Mouse (Mus musculus) liver, embryonic 12.5 days (tissue): Measurements from ENCODE around the gene Cga. TPM values are rescaled to one million over a fixed set of nuclear protein-coding genes. Genes with fewer than 3 reads are reported as not detected.
"Not testable (repeated sequence)": the region's sequence is repeated elsewhere in the genome, so short reads cannot be mapped to it uniquely, and the experiment has no call there.

Source experiments
- ATAC-seq: fragments of 200-750 bp; cut with Nextera tagmentation; 2 replicates; pipeline ENCODE4 v1.8.0; 2017; ENCODE audit warnings: moderate number of reproducible peaks, mild to moderate bottlenecking, moderate library complexity
- H3K27ac ChIP-seq: fragments of 300-500 bp; sonication (generic); 2 replicates; pipeline ENCODE4 v1.5.1; 2016; ENCODE audit warnings: mild to moderate bottlenecking
- H3K27me3 ChIP-seq: fragments of 300-500 bp; sonication (generic); replicated peaks from 2 replicates; pipeline ENCODE4 v1.6.1; 2016; ENCODE audit warnings: mild to moderate bottlenecking, moderate library complexity
- H3K36me3 ChIP-seq: fragments of 300-500 bp; sonication (generic); 2 replicates; pipeline ENCODE4 v1.6.1; 2016; ENCODE audit warnings: mild to moderate bottlenecking, moderate library complexity
- H3K4me1 ChIP-seq: fragments of 300-500 bp; sonication (generic); 2 replicates; pipeline ENCODE4 v1.6.1; 2016
- H3K4me2 ChIP-seq: fragments of 300-500 bp; sonication (generic); 2 replicates; pipeline ENCODE4 v1.6.1; 2016; ENCODE audit warnings: mild to moderate bottlenecking, moderate library complexity
- H3K4me3 ChIP-seq: fragments of 300-500 bp; sonication (generic); 2 replicates; pipeline ENCODE4 v1.5.1; 2016; ENCODE audit warnings: mild to moderate bottlenecking, moderate library complexity
- H3K9ac ChIP-seq: fragments of 300-500 bp; sonication (generic); 2 replicates; pipeline ENCODE4 v1.6.1; 2016; ENCODE audit warnings: mild to moderate bottlenecking, moderate library complexity
- H3K9me3 ChIP-seq: fragments of 300-500 bp; sonication (generic); replicated peaks from 2 replicates; pipeline ENCODE4 v1.6.1; 2016; ENCODE audit warnings: mild to moderate bottlenecking, moderate library complexity
- WGBS: fragments of 180-500 bp; shearing (Covaris S2); methylation state at CpG from one replicate; pipeline ENCODE4 v1.1.7; 2016; ENCODE audit not compliant: insufficient replicate concordance; 5-methylcytosine and 5-hydroxymethylcytosine counted together
- polyA plus RNA-seq: library from polyadenylated mRNA; unstranded; fragments of >200 nt; fragmentation: Nextera tagmentation; extraction: Ambion mirVana; gene quantifications from 2 replicates; pipeline ENCODE4 v1.2.1, GENCODE M21; 2016

The Cga gene
- polyA plus RNA-seq, 1 experiment from 2014 or later: not detected

GRCm38 (mm10) chr4:34899322-34899721 is 5.7 kb downstream of the Cga start:
- H3K27ac ChIP-seq: no peak overlapping the region
- no peaks in the 10 kb centered on the region for H3K4me1 ChIP-seq
- no peak overlapping the region for H3K4me2 ChIP-seq
- no peaks in the 10 kb centered on the region for H3K36me3 ChIP-seq
- H3K4me3 ChIP-seq: no peak overlapping the region
- WGBS: 78% methylated on average over 1 of the region's 1 CpGs
- H3K9me3 ChIP-seq: no peaks in the 10 kb centered on the region
- H3K9ac ChIP-seq: no peak overlapping the region
- H3K27me3 ChIP-seq: peaks cover 8% of the 10 kb centered on the region; the same call in 1 of the 2 replicates
- no peak for ATAC-seq

- H3K27me3 ChIP-seq: peaks cover 8% of the 10 kb centered on the region; the same call in 1 of the 2 replicates
- H3K4me3 ChIP-seq: no peak overlapping the region
- WGBS: 54% methylated on average over 9 of the region's 9 CpGs
- H3K27ac ChIP-seq: no peak overlapping the region
- H3K4me2 ChIP-seq: no peak overlapping the region
- no peak overlapping the region for H3K9ac ChIP-seq
- no peaks in the 10 kb centered on the region for H3K36me3 ChIP-seq
- no peaks in the 10 kb centered on the region for H3K9me3 ChIP-seq
- H3K4me1 ChIP-seq: no peaks in the 10 kb centered on the region
- no peak for ATAC-seq
Observed at GRCm38 (mm10) chr4:34900155-34900554, 6.6 kb downstream of the Cga start.

- no peaks in the 10 kb centered on the region for H3K9me3 ChIP-seq
- H3K4me2 ChIP-seq: no peak overlapping the region
- H3K4me3 ChIP-seq: no peak overlapping the region
- WGBS: 54% methylated on average over 4 of the region's 4 CpGs
- peaks cover 4% of the 10 kb centered on the region; the same call in 1 of the 2 replicates for H3K27me3 ChIP-seq
- H3K4me1 ChIP-seq: no peaks in the 10 kb centered on the region
- no peak overlapping the region for H3K27ac ChIP-seq
- no peak for ATAC-seq
- no peaks in the 10 kb centered on the region for H3K36me3 ChIP-seq
- no peak overlapping the region for H3K9ac ChIP-seq
Observed at GRCm38 (mm10) chr4:34901166-34901565, 7.6 kb downstream of the Cga start.

- H3K27ac ChIP-seq, H3K9me3 ChIP-seq, H3K4me3 ChIP-seq, H3K27me3 ChIP-seq, H3K4me1 ChIP-seq, H3K36me3 ChIP-seq, H3K9ac ChIP-seq, ATAC-seq, H3K4me2 ChIP-seq: not testable (repeated sequence)
- WGBS: 54% methylated on average over 3 of the region's 3 CpGs
Observed at GRCm38 (mm10) chr4:34901582-34901981, 8.0 kb downstream of the Cga start.

- Histone ChIP-seq H3K4me3 (no peak overlapping the region), H3K36me3 (no peaks in the 10 kb centered on the region), H3K9me3 (no peaks in the 10 kb centered on the region), H3K27me3 (no peaks in the 10 kb centered on the region; the same call in 1 of the 2 replicates), H3K9ac (no peak overlapping the region), H3K4me2 (no peak overlapping the region), H3K27ac (no peak overlapping the region), H3K4me1 (no peaks in the 10 kb centered on the region)
- 46% methylated on average over 5 of the region's 5 CpGs for WGBS
- no peak for ATAC-seq
Observed at GRCm38 (mm10) chr4:34905396-34905795, 11.8 kb downstream of the Cga start.

- no peaks in the 10 kb centered on the region; the same call in 1 of the 2 replicates for H3K27me3 ChIP-seq
- no peaks in the 10 kb centered on the region for H3K36me3 ChIP-seq
- H3K4me2 ChIP-seq: no peak overlapping the region
- H3K9me3 ChIP-seq: no peaks in the 10 kb centered on the region
- no peaks in the 10 kb centered on the region for H3K4me1 ChIP-seq
- H3K4me3 ChIP-seq: no peak overlapping the region
- H3K27ac ChIP-seq: no peak overlapping the region
- ATAC-seq: no peak
- H3K9ac ChIP-seq: no peak overlapping the region
- WGBS: 60% methylated on average over 4 of the region's 4 CpGs
Observed at GRCm38 (mm10) chr4:34906151-34906550, 12.6 kb downstream of the Cga start.

GRCm38 (mm10) chr4:34907026-34907425 is 13.4 kb downstream of the Cga start:
- H3K27me3 ChIP-seq: no peaks in the 10 kb centered on the region; the same call in 1 of the 2 replicates
- no peaks in the 10 kb centered on the region for H3K4me1 ChIP-seq
- no peak overlapping the region for H3K27ac ChIP-seq
- H3K9me3 ChIP-seq: no peaks in the 10 kb centered on the region
- no peak overlapping the region for H3K9ac ChIP-seq
- WGBS: 49% methylated on average over 14 of the region's 14 CpGs
- no peak overlapping the region for H3K4me3 ChIP-seq
- no peak for ATAC-seq
- no peak overlapping the region for H3K4me2 ChIP-seq
- no peaks in the 10 kb centered on the region for H3K36me3 ChIP-seq

GRCm38 (mm10) chr4:34908127-34908526 is 14.5 kb downstream of the Cga start:
- Histone ChIP-seq H3K4me3 (no peak overlapping the region), H3K27me3 (no peaks in the 10 kb centered on the region; the same call in 1 of the 2 replicates), H3K27ac (no peak overlapping the region), H3K4me1 (no peaks in the 10 kb centered on the region), H3K4me2 (no peak overlapping the region), H3K9ac (no peak overlapping the region), H3K9me3 (no peaks in the 10 kb centered on the region), H3K36me3 (no peaks in the 10 kb centered on the region)
- no peak for ATAC-seq
- WGBS: 79% methylated on average over 7 of the region's 7 CpGs

GRCm38 (mm10) chr4:34911401-34911800 is 17.8 kb downstream of the Cga start:
- Histone ChIP-seq H3K27ac (no peak overlapping the region), H3K9ac (no peak overlapping the region), H3K4me2 (no peak overlapping the region), H3K36me3 (no peaks in the 10 kb centered on the region), H3K27me3 (peaks cover 2% of the 10 kb centered on the region; the same call in 1 of the 2 replicates), H3K4me3 (no peak overlapping the region), H3K4me1 (no peaks in the 10 kb centered on the region), H3K9me3 (no peaks in the 10 kb centered on the region)
- WGBS: 63% methylated on average over 3 of the region's 3 CpGs
- no peak for ATAC-seq

GRCm38 (mm10) chr4:34912171-34912570 is 18.6 kb downstream of the Cga start:
- H3K36me3 ChIP-seq: no peaks in the 10 kb centered on the region

GRCm38 (mm10) chr4:34917400-34917799 is 23.8 kb downstream of the Cga start:
- Histone ChIP-seq H3K4me1 (no peaks in the 10 kb centered on the region), H3K4me3 (no peak overlapping the region), H3K4me2 (no peak overlapping the region), H3K27me3 (peaks cover 6% of the 10 kb centered on the region; the same call in 1 of the 2 replicates), H3K27ac (no peak overlapping the region), H3K9ac (no peak overlapping the region), H3K36me3 (no peaks in the 10 kb centered on the region), H3K9me3 (no peaks in the 10 kb centered on the region)
- WGBS: 67% methylated on average over 7 of the region's 7 CpGs
- ATAC-seq: no peak

More at GRCm38 (mm10) chr4:34912171-34912570, 18.6 kb downstream of the Cga start:
- no peak for ATAC-seq
- no peaks in the 10 kb centered on the region for H3K4me1 ChIP-seq
- no peak overlapping the region for H3K4me2 ChIP-seq
- H3K9me3 ChIP-seq: no peaks in the 10 kb centered on the region
- H3K27me3 ChIP-seq: peaks cover 2% of the 10 kb centered on the region; the same call in 1 of the 2 replicates
- no peak overlapping the region for H3K4me3 ChIP-seq
- H3K27ac ChIP-seq: no peak overlapping the region
- 69% methylated on average over 3 of the region's 3 CpGs for WGBS
- no peak overlapping the region for H3K9ac ChIP-seq

GRCm38 (mm10) chr4:34922177-34922870 is 28.7 kb downstream of the Cga start:
- H3K9ac ChIP-seq: no peak overlapping the region
- no peak overlapping the region for H3K4me3 ChIP-seq
- no peak overlapping the region for H3K27ac ChIP-seq
- H3K27me3 ChIP-seq: peaks cover 4% of the 10 kb centered on the region; the same call in 1 of the 2 replicates
- WGBS: 55% methylated on average over 6 of the region's 6 CpGs
- H3K4me1 ChIP-seq: no peaks in the 10 kb centered on the region
- H3K36me3 ChIP-seq: no peaks in the 10 kb centered on the region
- H3K4me2 ChIP-seq: no peak overlapping the region
- H3K9me3 ChIP-seq: no peaks in the 10 kb centered on the region
- ATAC-seq: no peak
